Mouse (Mus musculus) ES-Bruce4 (cell line): ENCODE data around the gene Olfr325. TPM values are rescaled to one million over a fixed set of nuclear protein-coding genes. Genes with fewer than 3 reads are reported as not detected.
"Not testable (repeated sequence)": the region's sequence is repeated elsewhere in the genome, so short reads cannot be mapped to it uniquely, and the experiment has no call there.

Experiments used
- H3K27ac ChIP-seq: 2 replicates; pipeline ENCODE4 v1.5.1; 2012; ENCODE audit warnings: low read length, inconsistent platforms; ENCODE audit not compliant: insufficient read depth
- H3K27me3 ChIP-seq: 2 replicates; pipeline ENCODE4 v1.6.1; 2012; ENCODE audit warnings: mild to moderate bottlenecking, low read length, inconsistent platforms; ENCODE audit not compliant: control insufficient read depth, poor library complexity, insufficient read depth, severe bottlenecking
- H3K36me3 ChIP-seq: 2 replicates; pipeline ENCODE4 v1.6.1; 2012; ENCODE audit warnings: inconsistent platforms, mild to moderate bottlenecking, low read length, moderate library complexity; ENCODE audit not compliant: control insufficient read depth, poor library complexity, insufficient read depth, severe bottlenecking
- H3K4me1 ChIP-seq: one replicate; pipeline ENCODE4 v1.8.1; 2011; ENCODE audit warnings: low read length; ENCODE audit not compliant: control insufficient read depth, insufficient read depth
- H3K4me3 ChIP-seq: 2 replicates; pipeline ENCODE4 v1.5.1; 2011; ENCODE audit warnings: low read depth, mild to moderate bottlenecking, low read length
- H3K9ac ChIP-seq: 2 replicates; pipeline ENCODE4 v1.6.1; 2012; ENCODE audit warnings: low read depth, mild to moderate bottlenecking, inconsistent platforms; ENCODE audit not compliant: poor library complexity, severe bottlenecking
- H3K9me3 ChIP-seq: replicated peaks from 2 replicates; pipeline ENCODE4 v1.6.1; 2012; ENCODE audit warnings: mild to moderate bottlenecking, low read length, inconsistent platforms; ENCODE audit not compliant: control insufficient read depth, poor library complexity, insufficient read depth, severe bottlenecking
- CTCF ChIP-seq: IDR thresholded peaks from one replicate; pipeline ENCODE4 v1.8.1; 2011; ENCODE audit warnings: low read depth, low read length
- EP300 ChIP-seq: IDR thresholded peaks from 2 replicates; pipeline ENCODE4 v1.6.1; 2011; ENCODE audit warnings: low read depth, low read length; ENCODE audit not compliant: insufficient read depth
- POLR2A ChIP-seq: IDR thresholded peaks from one replicate; pipeline ENCODE4 v1.8.1; 2011; ENCODE audit warnings: low read length; ENCODE audit not compliant: insufficient read depth
- polyA plus RNA-seq: library from polyadenylated mRNA; stranded (reverse); fragments of >200 nt; gene quantifications from 2 replicates; pipeline ENCODE4 v1.2.4, GENCODE M21; 2011; ENCODE audit warnings: low read depth; ENCODE audit not compliant: missing spikeins, insufficient read depth, insufficient read length

Gene Olfr325
- not detected in 2 replicates for polyA plus RNA-seq

GRCm38 (mm10) chr11:58577430-58577829 lies at the start of gene Olfr325:
TSS of gene Olfr325 (plus strand) at chr11:58577730.
- H3K27me3 ChIP-seq: no peaks in the 10 kb centered on the region
- H3K36me3 ChIP-seq: no peaks in the 10 kb centered on the region
- H3K9ac ChIP-seq: no peak within 1 kb of the TSS
- no peak within 1 kb of the TSS for H3K27ac ChIP-seq
- H3K4me1 ChIP-seq: no peaks in the 10 kb centered on the region
- TF ChIP-seq EP300 (no peak), POLR2A (no peak), CTCF (no peak)
- no peak within 1 kb of the TSS for H3K4me3 ChIP-seq
- H3K9me3 ChIP-seq: no peaks in the 10 kb centered on the region

GRCm38 (mm10) chr11:58534736-58535135 lies 42.8 kb upstream of the Olfr325 start, which contains the start of gene Olfr330:
TSS of gene Olfr330 (minus strand) at chr11:58534836.
- H3K9me3 ChIP-seq, H3K27me3 ChIP-seq, H3K9ac ChIP-seq, H3K27ac ChIP-seq, H3K4me1 ChIP-seq, H3K36me3 ChIP-seq, H3K4me3 ChIP-seq: not testable (repeated sequence)

GRCm38 (mm10) chr11:58546322-58546721 lies 31.2 kb upstream of the Olfr325 start, which contains the start of gene Olfr329-ps:
TSS of gene Olfr329-ps (minus strand) at chr11:58546422.
- H3K9ac ChIP-seq: no peak within 1 kb of the TSS
- no peak for TF ChIP-seq CTCF
- no peak for TF ChIP-seq POLR2A
- no peak for TF ChIP-seq EP300
- H3K4me1 ChIP-seq: no peaks in the 10 kb centered on the region
- H3K9me3 ChIP-seq: no peaks in the 10 kb centered on the region
- H3K27ac ChIP-seq: no peak within 1 kb of the TSS
- no peaks in the 10 kb centered on the region for H3K36me3 ChIP-seq
- H3K4me3 ChIP-seq: no peak within 1 kb of the TSS
- H3K27me3 ChIP-seq: no peaks in the 10 kb centered on the region

GRCm38 (mm10) chr11:58555536-58555935 lies 22.0 kb upstream of the Olfr325 start, which contains the start of gene Olfr328:
TSS of gene Olfr328 (minus strand) at chr11:58555636.
- no peaks in the 10 kb centered on the region for H3K27me3 ChIP-seq
- TF ChIP-seq EP300 (no peak), CTCF (no peak), POLR2A (no peak)
- no peaks in the 10 kb centered on the region for H3K4me1 ChIP-seq
- no peak within 1 kb of the TSS for H3K27ac ChIP-seq
- H3K4me3 ChIP-seq: no peak within 1 kb of the TSS
- no peaks in the 10 kb centered on the region for H3K36me3 ChIP-seq
- H3K9ac ChIP-seq: no peak within 1 kb of the TSS
- H3K9me3 ChIP-seq: no peaks in the 10 kb centered on the region

- no peak for TF ChIP-seq EP300
- no peak for TF ChIP-seq CTCF
- TF ChIP-seq POLR2A: no peak
- Histone ChIP-seq H3K4me1 (no peaks in the 10 kb centered on the region), H3K36me3 (no peaks in the 10 kb centered on the region), H3K27me3 (no peaks in the 10 kb centered on the region), H3K9ac (no peak within 1 kb of the TSS), H3K9me3 (no peaks in the 10 kb centered on the region), H3K4me3 (no peak within 1 kb of the TSS), H3K27ac (no peak within 1 kb of the TSS)
These were observed 7.1 kb upstream of the Olfr325 start, which contains the start of gene Olfr224 for GRCm38 (mm10) chr11:58570405-58570804. TSS of gene Olfr224 (minus strand) at chr11:58570553.

- Histone ChIP-seq H3K9me3 (no peaks in the 10 kb centered on the region), H3K4me1 (no peaks in the 10 kb centered on the region), H3K27me3 (no peaks in the 10 kb centered on the region), H3K9ac (no peak overlapping the region), H3K36me3 (no peaks in the 10 kb centered on the region), H3K4me3 (no peak overlapping the region), H3K27ac (no peak overlapping the region)
- TF ChIP-seq EP300 (no peak), POLR2A (no peak), CTCF (no peak)
These were observed 1.1 kb downstream of the Olfr325 start for GRCm38 (mm10) chr11:58578636-58579035.
